Mouse (Mus musculus): ENCODE data around the gene Gm6169. TPM values are rescaled to one million over a fixed set of nuclear protein-coding genes. Genes with fewer than 3 reads are reported as not detected.

Gm6169 gene
- total and polyA plus RNA-seq, 3 experiments, result 3.9 to 17.6 (median 4.4) TPM

GRCm38 (mm10) chr13:97080615-97081014 is 18.4 kb downstream of the Gm6169 start:
- H3K4me3 ChIP-seq (replicated peaks in 1 of 3; ENCODE audit: low read depth in 2 of 3, low read length in 2 of 3, poor library complexity in 1 of 3), result no peak overlapping the region
- H3K27ac ChIP-seq (ENCODE audit: insufficient read depth, low read depth), result no peak overlapping the region
- no peak for TF ChIP-seq ZNF384 (IDR thresholded peaks at IDR 0.05; ENCODE audit: low read depth, low read length)
- no peak for TF ChIP-seq EP300 (IDR thresholded peaks at IDR 0.05; ENCODE audit: low read length)
- no peak for TF ChIP-seq UBTF (IDR thresholded peaks at IDR 0.05; ENCODE audit: low read depth, low read length)
- TF ChIP-seq ELF1 (IDR thresholded peaks at IDR 0.05; ENCODE audit: low read depth, low read length), result no peak
- TF ChIP-seq GABPA (IDR thresholded peaks at IDR 0.05; ENCODE audit: insufficient replicate concordance, low read depth, low read length), result no peak
- TF ChIP-seq USF2 (conservative IDR thresholded peaks at IDR 0.05; ENCODE audit: low read depth, low read length), result no peak
- no peak for TF ChIP-seq ZC3H11A (IDR thresholded peaks at IDR 0.05; ENCODE audit: low read depth, low read length)
- no peak for TF ChIP-seq TBP (conservative IDR thresholded peaks at IDR 0.05; ENCODE audit: low read depth, low read length)
- no peak for TF ChIP-seq POLR2AphosphoS2 (IDR thresholded peaks at IDR 0.05; ENCODE audit: low read depth, low read length)
- no peak for TF ChIP-seq BHLHE40 (IDR thresholded peaks at IDR 0.05; ENCODE audit: low read depth, low read length)
- no peak for TF ChIP-seq MYC (IDR thresholded peaks at IDR 0.05; ENCODE audit: low read depth, low read length)
- TF ChIP-seq E2F4 (IDR thresholded peaks at IDR 0.05; ENCODE audit: insufficient replicate concordance, low read depth, low read length), result no peak
- no peak for TF ChIP-seq CTCF (conservative IDR thresholded peaks at IDR 0.05 in 1 of 2, IDR thresholded peaks at IDR 0.05 in 1 of 2; ENCODE audit: low read depth in 2 of 2, low read length in 2 of 2)
- TF ChIP-seq PAX5 (IDR thresholded peaks at IDR 0.05; ENCODE audit: low read length), result no peak
- H3K4me1 ChIP-seq (ENCODE audit: control insufficient read depth in 1 of 2, insufficient read depth in 2 of 2), result no peaks in the 10 kb centered on the region
- DNase-seq (ENCODE audit: extremely low read depth), result no peak
- no peaks in the 10 kb centered on the region for H3K27me3 ChIP-seq (replicated peaks)
- in situ Hi-C loops (cut with MboI; ENCODE audit: low pct_ligation_motif_present, low pct_unique_long_range_greater_than_20kb, low sequenced_read_pairs) (no loop called here), dilution Hi-C loops (cut with MboI; ENCODE audit: extremely low pct_ligation_motif_present, extremely low pct_unique_long_range_greater_than_20kb, low sequenced_read_pairs) (no loop called here)
- no peaks in the 10 kb centered on the region for H3K79me2 ChIP-seq (replicated peaks; ENCODE audit: control insufficient read depth, extremely low read depth, insufficient read depth, poor library complexity, severe bottlenecking)
- H3K4me2 ChIP-seq (ENCODE audit: insufficient read depth, low read depth, poor library complexity, severe bottlenecking), result no peak overlapping the region
- H3K9me3 ChIP-seq (replicated peaks; ENCODE audit: low read length), result no peaks in the 10 kb centered on the region
- H3K36me3 ChIP-seq (replicated peaks in 1 of 2; ENCODE audit: control insufficient read depth in 1 of 2, insufficient read depth in 1 of 2, low read length in 1 of 2), result no peaks in the 10 kb centered on the region
- H3K9ac ChIP-seq (ENCODE audit: insufficient read depth, low read depth), result no peak overlapping the region

GRCm38 (mm10) chr13:97080201-97080600 is 18.8 kb downstream of the Gm6169 start:
- no peaks in the 10 kb centered on the region for H3K9me3 ChIP-seq (replicated peaks; ENCODE audit: low read length)
- H3K36me3 ChIP-seq (replicated peaks in 1 of 2; ENCODE audit: control insufficient read depth in 1 of 2, insufficient read depth in 1 of 2, low read length in 1 of 2), result no peaks in the 10 kb centered on the region
- in situ Hi-C loops (cut with MboI; ENCODE audit: low pct_ligation_motif_present, low pct_unique_long_range_greater_than_20kb, low sequenced_read_pairs), result no loop called here
- TF ChIP-seq JUN (IDR thresholded peaks at IDR 0.05; ENCODE audit: insufficient read depth, low read depth, low read length) (no peak), MXI1 (IDR thresholded peaks at IDR 0.05; ENCODE audit: low read depth, low read length) (no peak)
- H3K79me2 ChIP-seq (replicated peaks; ENCODE audit: control insufficient read depth, extremely low read depth, insufficient read depth, poor library complexity, severe bottlenecking), result no peaks in the 10 kb centered on the region
- dilution Hi-C loops (cut with MboI; ENCODE audit: extremely low pct_ligation_motif_present, extremely low pct_unique_long_range_greater_than_20kb, low sequenced_read_pairs), result no loop called here
- H3K27me3 ChIP-seq (replicated peaks), result no peaks in the 10 kb centered on the region
- no peak for DNase-seq (ENCODE audit: extremely low read depth)
- no peaks in the 10 kb centered on the region for H3K4me1 ChIP-seq (ENCODE audit: control insufficient read depth in 1 of 2, insufficient read depth in 2 of 2)
- no peak overlapping the region for H3K27ac ChIP-seq (ENCODE audit: insufficient read depth, low read depth)
- no peak overlapping the region for H3K4me3 ChIP-seq (replicated peaks in 1 of 3; ENCODE audit: low read depth in 2 of 3, low read length in 2 of 3, poor library complexity in 1 of 3)
- no peak overlapping the region for H3K9ac ChIP-seq (ENCODE audit: insufficient read depth, low read depth)
- no peak overlapping the region for H3K4me2 ChIP-seq (ENCODE audit: insufficient read depth, low read depth, poor library complexity, severe bottlenecking)

Data from CH12.LX (cell line).